Mouse (Mus musculus): ENCODE measurements around the gene Col11a2. TPM values are rescaled to one million over a fixed set of nuclear protein-coding genes. Genes with fewer than 3 reads are reported as not detected.

Gene Col11a2
- polyA plus RNA-seq, 2 experiments = 0.06 to 0.55 TPM

- H3K27ac ChIP-seq = no peak overlapping the region
- ATAC-seq (ENCODE audit: insufficient read depth) = no peak
- no peaks in the 10 kb centered on the region for H3K36me3 ChIP-seq (replicated peaks; ENCODE audit: control insufficient read depth, insufficient read depth, low read depth)
- H3K9ac ChIP-seq (replicated peaks) = no peak overlapping the region
- no peaks in the 10 kb centered on the region for H3K9me3 ChIP-seq (ENCODE audit: control insufficient read depth, low read length)
- H3K4me3 ChIP-seq (ENCODE audit: insufficient read depth in 1 of 2, low read depth in 2 of 2, low read length in 2 of 2) = no peak overlapping the region
- no peak for TF ChIP-seq CTCF (IDR thresholded peaks at IDR 0.05; ENCODE audit: low read depth)
- no peak for TF ChIP-seq EP300 (IDR thresholded peaks at IDR 0.05; ENCODE audit: low read depth)
- 45% methylated on average over 4 of the region's 4 CpGs for WGBS (ENCODE audit: insufficient replicate concordance)
- H3K4me2 ChIP-seq (ENCODE audit: low read depth) = no peak overlapping the region
- H3K4me1 ChIP-seq (replicated peaks; ENCODE audit: control insufficient read depth in 2 of 2, insufficient read depth in 2 of 2, low read length in 1 of 2) = no peaks in the 10 kb centered on the region
- peaks cover 17% of the 10 kb centered on the region for H3K27me3 ChIP-seq (ENCODE audit: control insufficient read depth, insufficient read depth, low read length)
- no peak for DNase-seq (ENCODE audit: low read depth in 3 of 3, low spot score in 3 of 3)
These were observed 38.9 kb downstream of the Col11a2 start for GRCm38 (mm10) chr17:34078148-34078547.

GRCm38 (mm10) chr17:34079002-34079401 lies 39.8 kb downstream of the Col11a2 start:
- no peak for ATAC-seq (ENCODE audit: insufficient read depth)
- Histone ChIP-seq H3K9ac (replicated peaks) (no peak overlapping the region), H3K4me3 (ENCODE audit: insufficient read depth in 1 of 2, low read depth in 2 of 2, low read length in 2 of 2) (no peak overlapping the region), H3K9me3 (ENCODE audit: control insufficient read depth, low read length) (no peaks in the 10 kb centered on the region), H3K4me2 (ENCODE audit: low read depth) (no peak overlapping the region), H3K4me1 (replicated peaks; ENCODE audit: control insufficient read depth in 2 of 2, insufficient read depth in 2 of 2, low read length in 1 of 2) (no peaks in the 10 kb centered on the region), H3K36me3 (replicated peaks; ENCODE audit: control insufficient read depth, insufficient read depth, low read depth) (no peaks in the 10 kb centered on the region), H3K27ac (no peak overlapping the region), H3K27me3 (ENCODE audit: control insufficient read depth, insufficient read depth, low read length) (peaks cover 17% of the 10 kb centered on the region)
- TF ChIP-seq CTCF (IDR thresholded peaks at IDR 0.05; ENCODE audit: low read depth) (no peak), EP300 (IDR thresholded peaks at IDR 0.05; ENCODE audit: low read depth) (no peak)
- 77% methylated on average over 11 of the region's 11 CpGs for WGBS (ENCODE audit: insufficient replicate concordance)
- no peak for DNase-seq (ENCODE audit: low read depth in 3 of 3, low spot score in 3 of 3)

- no peaks in the 10 kb centered on the region for H3K36me3 ChIP-seq (replicated peaks; ENCODE audit: control insufficient read depth, insufficient read depth, low read depth)
- WGBS (ENCODE audit: insufficient replicate concordance) = 30% methylated on average over 5 of the region's 5 CpGs
- no peak for TF ChIP-seq EP300 (IDR thresholded peaks at IDR 0.05; ENCODE audit: low read depth)
- TF ChIP-seq CTCF (IDR thresholded peaks at IDR 0.05; ENCODE audit: low read depth) = no peak
- H3K4me3 ChIP-seq (ENCODE audit: insufficient read depth in 1 of 2, low read depth in 2 of 2, low read length in 2 of 2) = no peak overlapping the region
- no peak overlapping the region for H3K4me2 ChIP-seq (ENCODE audit: low read depth)
- peaks cover 17% of the 10 kb centered on the region for H3K27me3 ChIP-seq (ENCODE audit: control insufficient read depth, insufficient read depth, low read length)
- H3K9me3 ChIP-seq (ENCODE audit: control insufficient read depth, low read length) = no peaks in the 10 kb centered on the region
- ATAC-seq (ENCODE audit: insufficient read depth) (no peak), DNase-seq (ENCODE audit: low read depth in 3 of 3, low spot score in 3 of 3) (peak in 2 of 3 experiments; percentile 20 to 43)
- no peak overlapping the region for H3K9ac ChIP-seq (replicated peaks)
- no peaks in the 10 kb centered on the region for H3K4me1 ChIP-seq (replicated peaks; ENCODE audit: control insufficient read depth in 2 of 2, insufficient read depth in 2 of 2, low read length in 1 of 2)
- no peak overlapping the region for H3K27ac ChIP-seq
These were observed 40.4 kb downstream of the Col11a2 start for GRCm38 (mm10) chr17:34079621-34080020.

- ATAC-seq (ENCODE audit: insufficient read depth) (no peak), DNase-seq (ENCODE audit: low read depth in 3 of 3, low spot score in 3 of 3) (no peak)
- no peaks in the 10 kb centered on the region; the same call in 1 of the 2 replicates for H3K27me3 ChIP-seq (ENCODE audit: control insufficient read depth, insufficient read depth, low read length)
- TF ChIP-seq CTCF (IDR thresholded peaks at IDR 0.05; ENCODE audit: low read depth) (no peak), EP300 (IDR thresholded peaks at IDR 0.05; ENCODE audit: low read depth) (no peak)
- no peak overlapping the region for H3K27ac ChIP-seq
- H3K4me1 ChIP-seq (replicated peaks; ENCODE audit: control insufficient read depth in 2 of 2, insufficient read depth in 2 of 2, low read length in 1 of 2) = no peaks in the 10 kb centered on the region
- 25% methylated on average over 8 of the region's 8 CpGs for WGBS (ENCODE audit: insufficient replicate concordance)
- H3K4me3 ChIP-seq (ENCODE audit: insufficient read depth in 1 of 2, low read depth in 2 of 2, low read length in 2 of 2) = no peak overlapping the region
- no peaks in the 10 kb centered on the region for H3K9me3 ChIP-seq (ENCODE audit: control insufficient read depth, low read length)
- no peak overlapping the region for H3K9ac ChIP-seq (replicated peaks)
- no peaks in the 10 kb centered on the region for H3K36me3 ChIP-seq (replicated peaks; ENCODE audit: control insufficient read depth, insufficient read depth, low read depth)
- H3K4me2 ChIP-seq (ENCODE audit: low read depth) = no peak overlapping the region
These were observed 43.9 kb downstream of the Col11a2 start for GRCm38 (mm10) chr17:34083104-34083503.

GRCm38 (mm10) chr17:34087386-34087785 lies 48.1 kb downstream of the Col11a2 start:
- 33% methylated on average over 2 of the region's 2 CpGs for WGBS (ENCODE audit: insufficient replicate concordance)
- Histone ChIP-seq H3K9ac (replicated peaks) (no peak overlapping the region), H3K27ac (no peak overlapping the region), H3K36me3 (replicated peaks; ENCODE audit: control insufficient read depth, insufficient read depth, low read depth) (no peaks in the 10 kb centered on the region), H3K4me1 (replicated peaks; ENCODE audit: control insufficient read depth in 2 of 2, insufficient read depth in 2 of 2, low read length in 1 of 2) (no peaks in the 10 kb centered on the region), H3K27me3 (ENCODE audit: control insufficient read depth, insufficient read depth, low read length) (no peaks in the 10 kb centered on the region; the same call in 1 of the 2 replicates), H3K4me3 (ENCODE audit: insufficient read depth in 1 of 2, low read depth in 2 of 2, low read length in 2 of 2) (no peak overlapping the region), H3K9me3 (ENCODE audit: control insufficient read depth, low read length) (no peaks in the 10 kb centered on the region), H3K4me2 (ENCODE audit: low read depth) (no peak overlapping the region)
- ATAC-seq (ENCODE audit: insufficient read depth) (no peak), DNase-seq (ENCODE audit: low read depth in 3 of 3, low spot score in 3 of 3) (no peak)
- TF ChIP-seq CTCF (IDR thresholded peaks at IDR 0.05; ENCODE audit: low read depth) (no peak), EP300 (IDR thresholded peaks at IDR 0.05; ENCODE audit: low read depth) (no peak)

Measured in liver, embryonic 14.5 days (tissue).